Mouse (Mus musculus) lung, postnatal 0 days (tissue): ENCODE results near the gene Atp5c1. TPM values are rescaled to one million over a fixed set of nuclear protein-coding genes. Genes with fewer than 3 reads are reported as not detected.

ENCODE experiments used
- ATAC-seq: fragments of 200-750 bp; cut with Nextera tagmentation; 2 replicates; pipeline ENCODE4 v1.8.0; 2017; ENCODE audit warnings: moderate library complexity
- DNase-seq: peaks from one replicate; pipeline ENCODE4 v3.0.0-alpha.2; 2016; ENCODE audit warnings: low spot score
- H3K27ac ChIP-seq: fragments of 300-500 bp; sonication (generic); 2 replicates; pipeline ENCODE4 v1.5.1; 2014; ENCODE audit warnings: antibody characterized with exemption, mild to moderate bottlenecking, low read length, mixed read lengths
- H3K27me3 ChIP-seq: fragments of 300-500 bp; sonication (generic); replicated peaks from 2 replicates; pipeline ENCODE4 v1.6.1; 2014; ENCODE audit warnings: low read length, mixed read lengths; ENCODE audit not compliant: insufficient read depth
- H3K36me3 ChIP-seq: fragments of 300-500 bp; sonication (generic); 2 replicates; pipeline ENCODE4 v1.6.1; 2014; ENCODE audit warnings: low read length, mixed read lengths; ENCODE audit not compliant: insufficient read depth
- H3K4me1 ChIP-seq: fragments of 300-500 bp; sonication (generic); 2 replicates; pipeline ENCODE4 v1.6.1; 2014; ENCODE audit warnings: antibody characterized with exemption, low read depth, low read length, mixed read lengths; ENCODE audit not compliant: insufficient read depth
- H3K4me2 ChIP-seq: fragments of 300-500 bp; sonication (generic); replicated peaks from 2 replicates; pipeline ENCODE4 v1.6.1; 2014; ENCODE audit warnings: low read depth, mild to moderate bottlenecking, low read length, moderate library complexity, mixed read lengths
- H3K4me3 ChIP-seq: fragments of 300-500 bp; sonication (generic); 2 replicates; pipeline ENCODE4 v1.5.1; 2014; ENCODE audit warnings: low read depth, low read length
- H3K9ac ChIP-seq: fragments of 300-500 bp; sonication (generic); replicated peaks from 2 replicates; pipeline ENCODE4 v1.6.1; 2014; ENCODE audit warnings: low read depth, mild to moderate bottlenecking
- H3K9me3 ChIP-seq: fragments of 300-500 bp; sonication (generic); 2 replicates; pipeline ENCODE4 v1.6.1; 2016; ENCODE audit warnings: low read length, mixed read lengths
- CTCF ChIP-seq: IDR thresholded peaks from 2 replicates; pipeline ENCODE4 v1.5.1; 2016; ENCODE audit warnings: antibody characterized with exemption, mild to moderate bottlenecking
- EP300 ChIP-seq: IDR thresholded peaks from 2 replicates; pipeline ENCODE4 v1.6.1; 2016; ENCODE audit warnings: antibody characterized with exemption, mild to moderate bottlenecking, control low read depth
- WGBS: fragments of 180-500 bp; shearing (Covaris S2); extraction: QIAGEN DNeasy Blood & Tissue Kit; methylation state at CpG from one replicate; pipeline ENCODE4 v1.1.7; 2014; 5-methylcytosine and 5-hydroxymethylcytosine counted together
- polyA plus RNA-seq: library from polyadenylated mRNA; unstranded; fragments of >200 nt; fragmentation: Nextera tagmentation; extraction: Ambion mirVana; gene quantifications from 2 replicates; pipeline ENCODE4 v1.2.1, GENCODE M21; 2015

Gene Atp5c1
- polyA plus RNA-seq = 352 TPM in 2 replicates

DNA sequence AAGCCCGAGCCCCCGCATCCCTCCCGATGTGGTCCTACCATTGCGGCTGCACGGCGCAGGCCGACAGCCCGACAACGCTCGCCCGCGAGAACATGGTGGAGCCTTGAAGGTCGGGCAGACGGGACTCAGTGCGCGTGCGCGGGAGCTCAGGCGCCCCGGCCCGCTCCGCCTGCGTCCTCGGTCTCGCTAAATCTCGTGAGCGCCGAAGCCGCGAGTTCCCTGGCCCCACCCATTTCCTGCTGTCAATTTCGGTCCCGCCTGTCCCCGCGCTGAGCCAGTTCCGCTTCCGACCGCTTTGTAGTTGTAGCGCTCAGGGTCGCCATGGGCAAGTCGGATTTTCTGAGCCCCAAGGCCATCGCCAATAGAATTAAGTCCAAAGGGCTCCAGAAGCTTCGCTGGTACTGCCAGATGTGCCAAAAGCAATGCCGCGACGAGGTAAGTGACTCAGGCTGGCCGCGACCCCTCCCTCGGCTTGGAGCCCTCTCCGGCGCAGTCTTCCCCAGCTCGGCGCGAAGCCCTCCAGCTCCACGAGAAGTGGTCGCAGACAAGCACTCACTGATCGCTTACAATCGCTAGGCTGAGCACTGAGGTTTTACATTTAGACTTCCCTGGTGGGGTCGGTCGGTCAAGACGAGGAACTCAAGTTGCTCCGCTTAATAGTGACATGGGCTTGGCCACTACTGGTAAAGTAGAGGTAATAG, at the start of gene Atp5c1, which contains the start of gene Kin:
Atp5c1 (minus strand) TSS at position 201 of the 701 bp plus-strand sequence.
Kin (plus strand) TSS at position 284 of the 701 bp plus-strand sequence.
- H3K27ac ChIP-seq = peak within 1 kb of the TSS; percentile 88
- peak within 1 kb of the TSS; percentile 79 for H3K4me3 ChIP-seq
- no peaks in the 10 kb centered on the region for H3K36me3 ChIP-seq
- DNase-seq (peak; percentile 99), ATAC-seq (peak; percentile 98)
- H3K9me3 ChIP-seq = no peaks in the 10 kb centered on the region
- 1% methylated on average over 59 of the region's 61 CpGs for WGBS
- TF ChIP-seq CTCF = peak; percentile 58
- TF ChIP-seq EP300 = no peak
- peaks cover 11% of the 10 kb centered on the region; the same call in 1 of the 2 replicates for H3K4me1 ChIP-seq
- H3K27me3 ChIP-seq = no peaks in the 10 kb centered on the region
- peak within 1 kb of the TSS; percentile 98 for H3K9ac ChIP-seq
- peak within 1 kb of the TSS; percentile 65 for H3K4me2 ChIP-seq

DNA sequence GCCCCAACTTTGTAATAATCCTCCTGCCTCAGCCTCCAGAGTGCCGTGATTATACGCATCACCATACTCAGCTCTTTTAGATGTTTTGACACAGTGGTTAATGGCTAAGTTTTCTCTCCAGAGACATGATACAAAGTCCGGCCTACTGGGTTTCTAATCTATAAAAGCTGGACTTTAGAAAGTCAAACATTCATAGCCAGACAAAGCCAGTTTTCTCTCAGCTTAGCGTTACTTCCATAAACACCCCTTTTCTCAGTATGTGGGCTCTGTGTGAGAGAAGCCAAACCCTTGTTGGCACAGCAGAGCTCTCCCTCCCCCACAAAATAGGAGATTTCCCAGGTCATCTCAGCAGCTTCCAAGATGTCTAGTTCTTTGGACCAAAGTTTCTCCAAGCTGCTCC, 48.3 kb upstream of the Atp5c1 start:
- DNase-seq (no peak), ATAC-seq (no peak)
- no peak overlapping the region for H3K4me3 ChIP-seq
- H3K4me2 ChIP-seq = no peak overlapping the region
- H3K9me3 ChIP-seq = no peaks in the 10 kb centered on the region
- 78% methylated on average over 4 of the region's 4 CpGs for WGBS
- no peaks in the 10 kb centered on the region for H3K27me3 ChIP-seq
- no peak overlapping the region for H3K9ac ChIP-seq
- H3K36me3 ChIP-seq = no peaks in the 10 kb centered on the region
- H3K27ac ChIP-seq = no peak overlapping the region
- no peaks in the 10 kb centered on the region for H3K4me1 ChIP-seq
- TF ChIP-seq EP300 (no peak), CTCF (no peak)

DNA sequence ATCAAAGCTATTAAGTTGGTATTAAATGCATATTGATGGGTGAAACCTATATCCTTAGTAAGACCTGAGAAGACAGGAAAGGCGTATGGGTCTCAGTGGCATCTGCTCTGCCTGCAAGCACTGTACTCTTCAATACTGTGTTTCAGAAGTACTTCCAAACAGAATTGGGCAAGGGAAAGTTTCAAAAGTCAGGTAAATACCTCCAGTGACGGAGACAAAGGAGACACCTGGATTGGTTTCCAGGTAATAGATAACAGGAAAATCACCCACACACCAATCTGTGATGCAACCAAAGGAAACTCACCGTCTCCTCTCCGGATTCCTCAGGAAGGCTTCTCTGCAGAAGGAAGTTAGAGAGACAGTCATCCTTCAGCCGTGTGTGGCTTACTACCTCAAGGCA, 47.2 kb upstream of the Atp5c1 start:
- TF ChIP-seq CTCF = no peak
- TF ChIP-seq EP300 = no peak
- H3K27ac ChIP-seq = no peak overlapping the region
- ATAC-seq = no peak
- 80% methylated on average over 5 of the region's 5 CpGs for WGBS
- no peak overlapping the region for H3K9ac ChIP-seq
- H3K9me3 ChIP-seq = no peaks in the 10 kb centered on the region
- no peak overlapping the region for H3K4me2 ChIP-seq
- DNase-seq = no peak
- H3K4me3 ChIP-seq = no peak overlapping the region
- no peaks in the 10 kb centered on the region for H3K4me1 ChIP-seq
- H3K27me3 ChIP-seq = no peaks in the 10 kb centered on the region
- H3K36me3 ChIP-seq = no peaks in the 10 kb centered on the region

DNA sequence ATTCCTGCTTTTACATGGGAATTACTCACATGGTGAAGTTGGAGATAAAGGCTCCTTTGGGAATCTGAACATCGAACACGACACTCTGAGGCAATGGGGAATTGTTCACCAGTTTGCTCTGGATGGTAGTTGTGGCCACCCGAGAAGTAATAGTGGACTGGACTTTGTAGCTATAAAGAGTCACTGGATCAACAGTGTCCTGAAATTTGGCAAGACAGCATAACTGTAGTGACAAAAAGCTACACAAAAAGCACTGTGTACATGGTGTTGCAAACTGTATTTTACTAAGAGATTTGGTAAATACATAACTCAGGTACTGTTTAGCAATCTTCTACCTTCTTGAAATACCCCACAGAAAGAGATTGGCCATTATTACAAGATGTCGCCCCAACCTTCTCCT, 45.8 kb upstream of the Atp5c1 start:
- WGBS = 88% methylated on average over 4 of the region's 4 CpGs
- no peaks in the 10 kb centered on the region for H3K27me3 ChIP-seq
- H3K4me1 ChIP-seq = no peaks in the 10 kb centered on the region
- no peak for TF ChIP-seq EP300
- no peak for TF ChIP-seq CTCF
- ATAC-seq = no peak
- H3K9ac ChIP-seq = no peak overlapping the region
- no peak overlapping the region for H3K4me2 ChIP-seq
- H3K9me3 ChIP-seq = no peaks in the 10 kb centered on the region
- H3K27ac ChIP-seq = no peak overlapping the region
- no peaks in the 10 kb centered on the region for H3K36me3 ChIP-seq
- DNase-seq = no peak
- H3K4me3 ChIP-seq = no peak overlapping the region

DNA sequence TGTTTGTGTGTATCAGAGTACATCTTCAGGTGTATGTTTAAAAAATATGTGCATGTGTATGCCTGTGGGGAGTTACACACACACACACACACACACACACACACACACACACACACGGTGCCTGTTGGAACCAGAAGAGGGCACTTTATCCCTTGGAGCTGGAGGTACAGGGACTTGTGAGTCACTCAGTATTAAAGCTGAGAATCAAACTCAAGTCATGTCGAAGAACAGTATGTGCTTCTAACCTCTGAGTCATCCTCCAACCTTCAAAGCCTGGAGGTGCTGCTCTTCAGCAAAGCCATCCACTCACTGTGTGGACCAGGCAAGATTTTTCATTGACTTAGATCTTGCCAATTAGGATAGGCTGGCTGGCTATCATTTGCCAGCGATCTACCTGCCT, 41.5 kb upstream of the Atp5c1 start:
- WGBS = 59% methylated on average over 3 of the region's 3 CpGs
- Histone ChIP-seq H3K4me3 (no peak overlapping the region), H3K9me3 (no peaks in the 10 kb centered on the region), H3K36me3 (no peaks in the 10 kb centered on the region), H3K4me1 (no peaks in the 10 kb centered on the region), H3K4me2 (no peak overlapping the region), H3K27me3 (no peaks in the 10 kb centered on the region), H3K27ac (no peak overlapping the region), H3K9ac (no peak overlapping the region)
- DNase-seq (no peak), ATAC-seq (no peak)
- no peak for TF ChIP-seq CTCF
- no peak for TF ChIP-seq EP300

DNA sequence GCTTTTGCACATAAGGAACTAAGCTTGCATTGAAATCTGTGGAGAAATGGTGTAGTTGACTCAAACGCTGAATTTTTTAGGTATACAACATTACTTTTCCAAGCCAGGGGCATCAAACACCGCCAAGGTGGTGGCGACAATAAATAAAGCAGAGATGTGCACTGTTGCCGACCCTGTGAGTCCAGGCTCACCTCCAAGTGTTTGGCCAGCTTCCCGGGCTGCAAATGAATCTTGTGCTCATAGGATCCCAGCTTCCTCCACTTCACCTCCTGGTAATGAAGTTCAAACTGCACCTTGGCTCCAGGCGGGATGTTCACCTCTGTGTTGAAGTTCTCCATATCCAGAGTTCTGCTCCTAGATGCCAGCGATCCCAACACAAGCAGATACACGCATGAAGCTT, 39.0 kb upstream of the Atp5c1 start:
- Histone ChIP-seq H3K4me1 (no peaks in the 10 kb centered on the region), H3K27me3 (no peaks in the 10 kb centered on the region), H3K4me3 (no peak overlapping the region), H3K9ac (no peak overlapping the region), H3K9me3 (no peaks in the 10 kb centered on the region), H3K4me2 (no peak overlapping the region), H3K36me3 (no peaks in the 10 kb centered on the region), H3K27ac (no peak overlapping the region)
- WGBS = 77% methylated on average over 8 of the region's 8 CpGs
- TF ChIP-seq EP300 = no peak
- DNase-seq = no peak
- no peak for ATAC-seq
